Mouse (Mus musculus) liver, embryonic 15.5 days (tissue): ENCODE measurements around the gene Plxna4. TPM values are rescaled to one million over a fixed set of nuclear protein-coding genes. Genes with fewer than 3 reads are reported as not detected.
A peak's percentile ranks its signal among the peaks of the same experiment; 100 is the strongest.
"Not testable (repeated sequence)": the region's sequence is repeated elsewhere in the genome, so short reads cannot be mapped to it uniquely, and the experiment has no call there.

ENCODE experiments used
- ATAC-seq: fragments of 200-750 bp; cut with Nextera tagmentation; 2 replicates; pipeline ENCODE4 v1.8.0; 2017; ENCODE audit warnings: moderate number of reproducible peaks, mild to moderate bottlenecking, moderate library complexity; ENCODE audit not compliant: insufficient read depth
- H3K27ac ChIP-seq: fragments of 300-500 bp; sonication (generic); replicated peaks from 2 replicates; pipeline ENCODE4 v1.5.1; 2015; ENCODE audit warnings: mild to moderate bottlenecking, inconsistent platforms
- H3K27me3 ChIP-seq: fragments of 300-500 bp; sonication (generic); 2 replicates; pipeline ENCODE4 v1.6.1; 2015; ENCODE audit warnings: mild to moderate bottlenecking, inconsistent platforms
- H3K36me3 ChIP-seq: fragments of 300-500 bp; sonication (generic); replicated peaks from 2 replicates; pipeline ENCODE4 v1.6.1; 2015; ENCODE audit warnings: moderate library complexity, mild to moderate bottlenecking, inconsistent platforms
- H3K4me1 ChIP-seq: fragments of 300-500 bp; sonication (generic); replicated peaks from 2 replicates; pipeline ENCODE4 v1.6.1; 2015; ENCODE audit warnings: inconsistent platforms
- H3K4me2 ChIP-seq: fragments of 300-500 bp; sonication (generic); 2 replicates; pipeline ENCODE4 v1.6.1; 2015; ENCODE audit warnings: moderate library complexity, mild to moderate bottlenecking, inconsistent platforms
- H3K4me3 ChIP-seq: fragments of 300-500 bp; sonication (generic); replicated peaks from 2 replicates; pipeline ENCODE4 v1.5.1; 2015; ENCODE audit warnings: mild to moderate bottlenecking, inconsistent platforms
- H3K9ac ChIP-seq: fragments of 300-500 bp; sonication (generic); 2 replicates; pipeline ENCODE4 v1.6.1; 2015; ENCODE audit warnings: moderate library complexity, mild to moderate bottlenecking, inconsistent platforms
- H3K9me3 ChIP-seq: fragments of 300-500 bp; sonication (generic); replicated peaks from 2 replicates; pipeline ENCODE4 v1.6.1; 2016; ENCODE audit warnings: inconsistent platforms
- WGBS: fragments of 180-500 bp; shearing (Covaris S2); methylation state at CpG from one replicate; pipeline ENCODE4 v1.1.7; 2015; ENCODE audit warnings: mixed read lengths; ENCODE audit not compliant: insufficient replicate concordance; 5-methylcytosine and 5-hydroxymethylcytosine counted together
- polyA plus RNA-seq: library from polyadenylated mRNA; unstranded; fragments of >200 nt; fragmentation: Nextera tagmentation; extraction: Ambion mirVana; gene quantifications from 2 replicates; pipeline ENCODE4 v1.2.1, GENCODE M21; 2015

The Plxna4 gene
- polyA plus RNA-seq, 1 experiment from 2014 or later = 0.26 TPM

- H3K4me2 ChIP-seq = no peak overlapping the region
- H3K4me3 ChIP-seq = no peak overlapping the region
- no peak overlapping the region for H3K9ac ChIP-seq
- ATAC-seq = no peak
- no peaks in the 10 kb centered on the region for H3K4me1 ChIP-seq
- H3K27ac ChIP-seq = no peak overlapping the region
- H3K27me3 ChIP-seq = 0 out of 2 replicates have a peak, but pooled peaks cover 4% of the 10 kb centered on the region
- 63% methylated on average over 9 of the region's 9 CpGs for WGBS
- no peaks in the 10 kb centered on the region for H3K9me3 ChIP-seq
- H3K36me3 ChIP-seq = no peaks in the 10 kb centered on the region
These were observed 78.9 kb downstream of the Plxna4 start for GRCm38 (mm10) chr6:32509046-32509445.

- WGBS = 80% methylated on average over 5 of the region's 5 CpGs
- Histone ChIP-seq H3K4me3 (no peak overlapping the region), H3K36me3 (no peaks in the 10 kb centered on the region), H3K4me1 (no peaks in the 10 kb centered on the region), H3K4me2 (no peak overlapping the region), H3K9me3 (no peaks in the 10 kb centered on the region), H3K27ac (no peak overlapping the region), H3K27me3 (0 out of 2 replicates have a peak, but pooled peaks cover 4% of the 10 kb centered on the region), H3K9ac (no peak overlapping the region)
- ATAC-seq = no peak
These were observed 83.0 kb downstream of the Plxna4 start for GRCm38 (mm10) chr6:32504963-32505362.

GRCm38 (mm10) chr6:32501186-32501585, 86.8 kb downstream of the Plxna4 start:
- ATAC-seq, H3K4me2 ChIP-seq, H3K4me1 ChIP-seq, H3K9ac ChIP-seq, H3K27ac ChIP-seq, H3K27me3 ChIP-seq, H3K9me3 ChIP-seq, H3K4me3 ChIP-seq, H3K36me3 ChIP-seq: not testable (repeated sequence)
- 61% methylated on average over 1 of the region's 1 CpGs for whole genome bisulfite sequencing

GRCm38 (mm10) chr6:32498106-32498505, 89.9 kb downstream of the Plxna4 start:
- no peak overlapping the region for H3K27ac ChIP-seq
- H3K27me3 ChIP-seq = no peaks in the 10 kb centered on the region
- no peak overlapping the region for H3K9ac ChIP-seq
- no peaks in the 10 kb centered on the region for H3K36me3 ChIP-seq
- H3K4me2 ChIP-seq = no peak overlapping the region
- no peak overlapping the region for H3K4me3 ChIP-seq
- no peaks in the 10 kb centered on the region for H3K9me3 ChIP-seq
- no peaks in the 10 kb centered on the region for H3K4me1 ChIP-seq
- ATAC-seq = no peak
- 56% methylated on average over 5 of the region's 5 CpGs for WGBS

GRCm38 (mm10) chr6:32496109-32496508, 91.9 kb downstream of the Plxna4 start:
- no peak overlapping the region for H3K4me3 ChIP-seq
- no peaks in the 10 kb centered on the region for H3K4me1 ChIP-seq
- no peak overlapping the region for H3K27ac ChIP-seq
- H3K9me3 ChIP-seq = no peaks in the 10 kb centered on the region
- no peak overlapping the region for H3K9ac ChIP-seq
- no peaks in the 10 kb centered on the region for H3K27me3 ChIP-seq
- 62% methylated on average over 4 of the region's 4 CpGs for WGBS
- no peak overlapping the region for H3K4me2 ChIP-seq
- ATAC-seq = no peak
- H3K36me3 ChIP-seq = no peaks in the 10 kb centered on the region

GRCm38 (mm10) chr6:32495532-32495931, 92.5 kb downstream of the Plxna4 start:
- Histone ChIP-seq H3K4me3 (no peak overlapping the region), H3K9me3 (no peaks in the 10 kb centered on the region), H3K27me3 (no peaks in the 10 kb centered on the region), H3K4me2 (no peak overlapping the region), H3K9ac (no peak overlapping the region), H3K27ac (no peak overlapping the region), H3K36me3 (no peaks in the 10 kb centered on the region), H3K4me1 (no peaks in the 10 kb centered on the region)
- WGBS = 70% methylated on average over 2 of the region's 2 CpGs
- no peak for ATAC-seq

GRCm38 (mm10) chr6:32493557-32493956, 94.4 kb downstream of the Plxna4 start:
- Histone ChIP-seq H3K4me3 (no peak overlapping the region), H3K27ac (no peak overlapping the region), H3K9me3 (no peaks in the 10 kb centered on the region), H3K36me3 (no peaks in the 10 kb centered on the region), H3K9ac (no peak overlapping the region), H3K4me2 (no peak overlapping the region), H3K4me1 (no peaks in the 10 kb centered on the region), H3K27me3 (no peaks in the 10 kb centered on the region)
- ATAC-seq = no peak
- WGBS = 26% methylated on average over 5 of the region's 5 CpGs

- Histone ChIP-seq H3K9ac (no peak overlapping the region), H3K4me2 (no peak overlapping the region), H3K9me3 (no peaks in the 10 kb centered on the region), H3K4me3 (no peak overlapping the region), H3K36me3 (no peaks in the 10 kb centered on the region), H3K27ac (no peak overlapping the region), H3K27me3 (no peaks in the 10 kb centered on the region), H3K4me1 (no peaks in the 10 kb centered on the region)
- 51% methylated on average over 3 of the region's 3 CpGs for WGBS
- no peak for ATAC-seq
These were observed 100.9 kb downstream of the Plxna4 start for GRCm38 (mm10) chr6:32487121-32487520.

GRCm38 (mm10) chr6:32482469-32482868, 105.5 kb downstream of the Plxna4 start:
- Histone ChIP-seq H3K27me3 (no peaks in the 10 kb centered on the region), H3K4me1 (peaks cover 29% of the 10 kb centered on the region), H3K9me3 (no peaks in the 10 kb centered on the region), H3K9ac (no peak overlapping the region), H3K36me3 (no peaks in the 10 kb centered on the region), H3K27ac (no peak overlapping the region), H3K4me2 (no peak overlapping the region), H3K4me3 (no peak overlapping the region)
- ATAC-seq = no peak
- WGBS = 35% methylated on average over 4 of the region's 4 CpGs

GRCm38 (mm10) chr6:32480741-32481140, 107.3 kb downstream of the Plxna4 start:
- no peak overlapping the region for H3K4me2 ChIP-seq
- H3K9me3 ChIP-seq = no peaks in the 10 kb centered on the region
- no peaks in the 10 kb centered on the region for H3K36me3 ChIP-seq
- H3K4me1 ChIP-seq = peaks cover 29% of the 10 kb centered on the region
- no peaks in the 10 kb centered on the region for H3K27me3 ChIP-seq
- no peak overlapping the region for H3K4me3 ChIP-seq
- ATAC-seq = no peak
- WGBS = 70% methylated on average over 1 of the region's 1 CpGs
- no peak overlapping the region for H3K9ac ChIP-seq
- no peak overlapping the region for H3K27ac ChIP-seq

- no peaks in the 10 kb centered on the region for H3K9me3 ChIP-seq
- WGBS = 45% methylated on average over 2 of the region's 2 CpGs
- no peak for ATAC-seq
- H3K9ac ChIP-seq = no peak overlapping the region
- peak overlapping the region; percentile 54 for H3K4me2 ChIP-seq
- H3K27me3 ChIP-seq = no peaks in the 10 kb centered on the region
- no peak overlapping the region for H3K4me3 ChIP-seq
- H3K4me1 ChIP-seq = peaks cover 29% of the 10 kb centered on the region
- no peaks in the 10 kb centered on the region for H3K36me3 ChIP-seq
- peak overlapping the region; percentile 77 for H3K27ac ChIP-seq
These were observed 108.2 kb downstream of the Plxna4 start for GRCm38 (mm10) chr6:32479765-32480164.

- Histone ChIP-seq H3K9ac (no peak overlapping the region), H3K4me3 (no peak overlapping the region; the same call in 1 of the 2 replicates)
- WGBS = 6% methylated on average over 2 of the region's 2 CpGs
These were observed 108.7 kb downstream of the Plxna4 start for GRCm38 (mm10) chr6:32479193-32479758.

More at GRCm38 (mm10) chr6:32479193-32479758, 108.7 kb downstream of the Plxna4 start:
- no peaks in the 10 kb centered on the region for H3K36me3 ChIP-seq
- no peaks in the 10 kb centered on the region for H3K9me3 ChIP-seq
- peak overlapping the region; percentile 77 for H3K27ac ChIP-seq
- no peaks in the 10 kb centered on the region for H3K27me3 ChIP-seq
- H3K4me2 ChIP-seq = peak overlapping the region; percentile 54
- H3K4me1 ChIP-seq = peaks cover 29% of the 10 kb centered on the region
- ATAC-seq = peak; percentile 96
